Mouse (Mus musculus) midbrain, embryonic 14.5 days (tissue): ENCODE data around the gene Adipor2. TPM values are rescaled to one million over a fixed set of nuclear protein-coding genes. Genes with fewer than 3 reads are reported as not detected.
"Not testable (repeated sequence)": the region's sequence is repeated elsewhere in the genome, so short reads cannot be mapped to it uniquely, and the experiment has no call there.

Experiments
- ATAC-seq: fragments of 200-750 bp; cut with Nextera tagmentation; 2 replicates; pipeline ENCODE4 v1.8.0; 2017; ENCODE audit warnings: moderate number of reproducible peaks, moderate library complexity; ENCODE audit not compliant: low FRiP score, low TSS enrichment
- DNase-seq: peaks from one replicate; pipeline ENCODE4 v3.0.0-alpha.2; 2015
- H3K27ac ChIP-seq: fragments of 300-500 bp; sonication (generic); replicated peaks from 2 replicates; pipeline ENCODE4 v1.5.1; 2014; ENCODE audit warnings: mild to moderate bottlenecking, low read depth, low read length, moderate library complexity
- H3K27me3 ChIP-seq: fragments of 300-500 bp; sonication (generic); 2 replicates; pipeline ENCODE4 v1.6.1; 2014; ENCODE audit warnings: low read length, control low read depth, mixed read lengths; ENCODE audit not compliant: control insufficient read depth, insufficient read depth
- H3K36me3 ChIP-seq: fragments of 300-500 bp; sonication (generic); 2 replicates; pipeline ENCODE4 v1.6.1; 2014; ENCODE audit warnings: low read length, control low read depth; ENCODE audit not compliant: control insufficient read depth, insufficient read depth
- H3K4me1 ChIP-seq: fragments of 300-500 bp; sonication (generic); 2 replicates; pipeline ENCODE4 v1.6.1; 2014; ENCODE audit warnings: mild to moderate bottlenecking, antibody characterized with exemption, low read length, control low read depth; ENCODE audit not compliant: control insufficient read depth, insufficient read depth
- H3K4me2 ChIP-seq: fragments of 300-500 bp; sonication (generic); 2 replicates; pipeline ENCODE4 v1.6.1; 2014; ENCODE audit warnings: mild to moderate bottlenecking, low read length, moderate library complexity
- H3K4me3 ChIP-seq: fragments of 300-500 bp; sonication (generic); replicated peaks from 2 replicates; pipeline ENCODE4 v1.5.1; 2014; ENCODE audit warnings: low read depth, low read length
- H3K9ac ChIP-seq: fragments of 300-500 bp; sonication (generic); replicated peaks from 2 replicates; pipeline ENCODE4 v1.6.1; 2014; ENCODE audit warnings: mild to moderate bottlenecking, low read length, moderate library complexity
- H3K9me3 ChIP-seq: fragments of 300-500 bp; sonication (generic); 2 replicates; pipeline ENCODE4 v1.6.1; 2016; ENCODE audit warnings: low read length, control low read depth, mixed read lengths; ENCODE audit not compliant: control insufficient read depth
- WGBS: fragments of 180-500 bp; shearing (Covaris S2); extraction: QIAGEN DNeasy Blood & Tissue Kit; methylation state at CpG from one replicate; pipeline ENCODE4 v1.1.7; 2014; 5-methylcytosine and 5-hydroxymethylcytosine counted together
- polyA plus RNA-seq: library from polyadenylated mRNA; unstranded; fragments of >200 nt; fragmentation: Nextera tagmentation; extraction: Ambion mirVana; gene quantifications from 2 replicates; pipeline ENCODE4 v1.2.1, GENCODE M21; 2014

Adipor2 gene
- polyA plus RNA-seq, 1 experiment from 2014 or later = 31.9 TPM

GRCm38 (mm10) chr6:119448321-119449059 lies 31.0 kb upstream of the Adipor2 start:
- no peaks in the 10 kb centered on the region for H3K27me3 ChIP-seq
- peak; percentile 50 for DNase-seq
- ATAC-seq = no peak

GRCm38 (mm10) chr6:119445671-119446607 lies 28.4 kb upstream of the Adipor2 start:
- DNase-seq = no peak
- WGBS = 78% methylated on average over 11 of the region's 11 CpGs

More at GRCm38 (mm10) chr6:119448321-119449059, 31.0 kb upstream of the Adipor2 start:
- 4% methylated on average over 18 of the region's 18 CpGs for WGBS
- Histone ChIP-seq H3K4me3 (peak overlapping the region; percentile 22), H3K27ac (no peak overlapping the region), H3K4me1 (peaks cover 25% of the 10 kb centered on the region), H3K36me3 (no peaks in the 10 kb centered on the region), H3K4me2 (peak overlapping the region; percentile 56), H3K9ac (no peak overlapping the region; the same call in 1 of the 2 replicates), H3K9me3 (no peaks in the 10 kb centered on the region)

GRCm38 (mm10) chr6:119443742-119444645 lies 26.5 kb upstream of the Adipor2 start:
- Histone ChIP-seq H3K4me1 (0 out of 2 replicates have a peak, but pooled peaks cover 7% of the 10 kb centered on the region), H3K4me2 (peak overlapping the region; percentile 16; the same call in 1 of the 2 replicates), H3K9me3 (no peaks in the 10 kb centered on the region), H3K4me3 (no peak overlapping the region), H3K9ac (no peak overlapping the region), H3K36me3 (no peaks in the 10 kb centered on the region), H3K27ac (no peak overlapping the region), H3K27me3 (no peaks in the 10 kb centered on the region)
- DNase-seq = peak; percentile 95
- ATAC-seq = peak; percentile 74
- 47% methylated on average over 12 of the region's 12 CpGs for WGBS

More at GRCm38 (mm10) chr6:119445671-119446607, 28.4 kb upstream of the Adipor2 start:
- Histone ChIP-seq H3K27ac (no peak overlapping the region), H3K4me1 (0 out of 2 replicates have a peak, but pooled peaks cover 7% of the 10 kb centered on the region), H3K9me3 (no peaks in the 10 kb centered on the region), H3K4me3 (no peak overlapping the region), H3K27me3 (no peaks in the 10 kb centered on the region), H3K4me2 (no peak overlapping the region), H3K9ac (no peak overlapping the region), H3K36me3 (no peaks in the 10 kb centered on the region)
- ATAC-seq = no peak

- not testable (repeated sequence) for H3K9me3 ChIP-seq, DNase-seq, ATAC-seq
Observed at GRCm38 (mm10) chr6:119442729-119443128, 25.2 kb upstream of the Adipor2 start.

GRCm38 (mm10) chr6:119437894-119438761 lies 20.6 kb upstream of the Adipor2 start:
- DNase-seq = no peak
- H3K27me3 ChIP-seq = no peaks in the 10 kb centered on the region
- no peak overlapping the region for H3K9ac ChIP-seq
- H3K36me3 ChIP-seq = no peaks in the 10 kb centered on the region
- ATAC-seq = no peak
- no peak overlapping the region for H3K27ac ChIP-seq
- H3K4me3 ChIP-seq = no peak overlapping the region
- H3K4me1 ChIP-seq = no peaks in the 10 kb centered on the region
- no peaks in the 10 kb centered on the region for H3K9me3 ChIP-seq
- WGBS = 53% methylated on average over 8 of the region's 8 CpGs
- H3K4me2 ChIP-seq = no peak overlapping the region

More at GRCm38 (mm10) chr6:119442729-119443128, 25.2 kb upstream of the Adipor2 start:
- H3K27me3 ChIP-seq, H3K9ac ChIP-seq, H3K4me1 ChIP-seq, H3K36me3 ChIP-seq, H3K27ac ChIP-seq, H3K4me3 ChIP-seq, H3K4me2 ChIP-seq: not testable (repeated sequence)
- WGBS = 79% methylated on average over 5 of the region's 5 CpGs

- no peak for DNase-seq
- no peaks in the 10 kb centered on the region for H3K36me3 ChIP-seq
- H3K4me1 ChIP-seq = no peaks in the 10 kb centered on the region
- no peaks in the 10 kb centered on the region for H3K9me3 ChIP-seq
- ATAC-seq = no peak
- H3K27ac ChIP-seq = no peak overlapping the region
- no peaks in the 10 kb centered on the region for H3K27me3 ChIP-seq
- H3K4me3 ChIP-seq = no peak overlapping the region
- WGBS = 85% methylated on average over 4 of the region's 4 CpGs
- H3K4me2 ChIP-seq = no peak overlapping the region
- no peak overlapping the region for H3K9ac ChIP-seq
Observed at GRCm38 (mm10) chr6:119434394-119434793, 16.9 kb upstream of the Adipor2 start.

GRCm38 (mm10) chr6:119431751-119432324 lies 14.3 kb upstream of the Adipor2 start:
- Histone ChIP-seq H3K36me3 (no peaks in the 10 kb centered on the region), H3K27me3 (no peaks in the 10 kb centered on the region), H3K4me2 (no peak overlapping the region), H3K4me3 (no peak overlapping the region), H3K9ac (no peak overlapping the region), H3K27ac (no peak overlapping the region), H3K9me3 (no peaks in the 10 kb centered on the region), H3K4me1 (no peaks in the 10 kb centered on the region)
- no peak for DNase-seq
- WGBS = 89% methylated on average over 6 of the region's 6 CpGs
- no peak for ATAC-seq
